Mouse (Mus musculus) CD4-positive, CD25-positive, alpha-beta regulatory T cell, adult 4 months (primary cell): ENCODE results near the gene Kif5c. TPM values are rescaled to one million over a fixed set of nuclear protein-coding genes. Genes with fewer than 3 reads are reported as not detected.

Source experiments
- ATAC-seq: one replicate; pipeline ENCODE4 v1.8.0; 2017
- polyA plus RNA-seq, 2 experiments: library from polyadenylated mRNA; unstranded; fragments of 100-300 nt; shearing (Covaris generic); gene quantifications; one replicate each; pipeline ENCODE4 v1.2.1; 2017

Kif5c gene
- polyA plus RNA-seq, 2 experiments from 2014 or later, result 2.0 to 2.1 TPM

DNA sequence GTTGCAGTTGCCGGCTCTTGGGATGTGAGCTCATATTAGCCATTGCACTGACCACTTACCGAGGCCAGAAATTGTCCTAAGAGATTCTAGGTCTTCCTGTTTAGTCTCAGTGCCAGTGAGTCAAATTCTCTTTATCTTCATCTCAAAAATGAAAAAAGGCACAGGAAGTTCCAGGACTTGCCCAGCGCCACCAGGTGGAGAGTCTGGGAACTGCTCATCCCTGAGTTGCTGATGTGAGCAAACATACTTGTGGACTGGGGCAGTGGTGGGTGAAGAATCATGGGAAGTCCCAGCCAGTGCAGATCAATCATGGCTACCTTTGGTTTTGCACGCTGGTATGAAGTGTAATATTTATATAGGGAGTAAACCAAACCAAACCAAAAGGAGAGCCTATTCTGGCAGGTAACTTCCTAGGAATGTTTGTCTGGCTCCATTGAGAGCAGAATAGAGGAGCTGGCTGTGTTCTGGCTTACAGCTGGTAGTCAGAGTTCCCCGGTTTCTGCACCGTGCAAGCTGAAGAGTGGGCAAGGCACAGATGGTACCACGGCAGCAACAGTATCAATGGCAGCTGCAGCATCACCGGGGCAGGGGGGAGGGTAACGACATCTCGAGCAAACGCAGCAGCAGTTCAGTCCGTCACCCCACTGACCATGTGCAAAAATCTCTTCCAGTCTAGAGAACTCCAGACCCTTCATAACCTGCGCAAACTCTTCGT lies 129.7 kb downstream of the Kif5c start:
- ATAC-seq, result peak; percentile 77

DNA sequence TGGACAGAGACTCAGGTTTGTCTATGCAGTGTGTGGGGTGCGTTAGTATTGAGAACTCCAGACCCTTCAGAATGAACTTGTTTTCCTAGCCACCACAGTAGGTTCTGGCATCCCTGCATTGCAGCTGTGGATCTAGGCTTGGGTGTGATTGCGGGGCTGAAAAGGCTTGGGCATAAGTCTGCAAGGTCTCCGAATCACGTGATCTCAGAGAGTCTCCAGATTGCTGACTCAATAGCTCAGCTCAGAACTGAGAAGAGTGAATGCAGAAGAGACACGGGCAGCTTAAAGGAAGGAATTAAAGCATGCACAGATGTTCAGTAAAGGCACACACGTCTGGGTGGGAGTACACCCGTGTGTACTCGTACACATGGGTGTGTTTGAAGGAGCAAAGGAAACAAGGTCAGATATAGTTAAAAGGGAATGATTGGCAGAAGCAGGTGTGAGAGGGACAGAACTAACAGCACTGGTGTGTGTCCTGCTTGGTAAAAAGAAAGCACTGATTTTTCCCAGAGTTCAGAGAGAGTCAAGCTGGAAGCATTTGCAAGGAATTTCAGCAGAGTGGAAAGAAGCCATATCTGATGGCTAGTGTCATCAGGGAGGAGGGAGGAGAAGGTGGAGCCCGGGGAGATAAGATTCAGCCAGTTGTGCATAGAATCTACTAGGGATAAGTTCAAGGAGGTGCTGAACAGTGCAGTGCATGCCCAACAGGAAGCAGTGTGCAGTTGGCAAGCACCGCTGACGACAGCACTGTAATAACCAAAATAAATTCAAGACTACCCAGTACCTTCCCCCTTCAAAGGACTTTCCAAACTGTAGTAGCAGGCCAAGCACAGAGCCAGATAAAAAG lies 130.9 kb downstream of the Kif5c start:
- no peak for ATAC-seq

DNA sequence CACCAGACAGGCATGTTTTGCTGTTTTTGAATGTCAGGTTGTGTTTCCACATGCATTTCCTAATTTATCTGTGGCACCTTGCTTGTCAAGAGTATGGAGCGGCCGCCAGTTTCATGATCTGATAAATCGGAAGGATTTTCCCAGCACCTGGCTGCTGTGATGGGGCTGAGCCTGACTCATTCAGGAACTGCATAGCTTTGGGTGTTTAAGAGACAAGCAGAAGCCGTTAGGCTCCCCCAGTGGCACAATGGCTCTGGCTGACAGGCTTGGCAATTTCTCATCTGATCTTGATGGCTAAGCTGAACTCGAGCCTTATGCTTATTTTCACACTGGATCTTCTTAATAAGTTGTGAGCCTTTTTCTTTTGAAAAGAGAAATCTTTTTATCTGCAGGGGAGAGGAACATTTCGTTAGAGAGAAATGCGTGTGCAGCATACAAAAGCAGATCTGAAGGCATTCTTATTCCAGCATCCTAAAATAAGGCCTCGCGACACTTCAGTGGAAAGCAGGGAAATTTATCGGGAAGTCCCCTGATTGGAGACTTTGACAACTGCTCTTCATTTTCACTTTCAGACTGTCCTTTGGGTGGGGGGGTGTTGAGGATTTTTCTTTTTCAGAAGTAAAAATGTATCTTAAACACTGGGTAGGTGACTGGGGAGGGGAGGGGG lies 132.6 kb downstream of the Kif5c start:
- ATAC-seq, result no peak

DNA sequence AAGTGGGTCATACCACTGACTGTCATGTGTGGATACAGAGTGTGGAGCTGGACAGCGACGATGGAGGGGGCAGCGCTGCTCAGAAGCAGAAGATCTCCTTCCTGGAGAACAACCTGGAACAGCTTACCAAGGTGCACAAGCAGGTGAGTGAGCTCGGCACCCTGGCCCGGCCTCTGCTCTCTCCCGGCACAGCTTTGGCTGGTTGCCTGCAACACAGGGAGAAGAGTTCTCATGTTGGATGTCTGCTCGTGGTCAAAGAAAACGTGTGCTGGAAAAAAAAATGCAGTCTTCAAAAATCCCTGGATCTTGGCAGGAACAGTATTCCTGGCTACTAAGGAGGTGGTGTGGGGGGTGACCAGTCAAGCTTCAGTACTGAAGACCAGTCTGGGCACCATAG lies 133.1 kb downstream of the Kif5c start:
- ATAC-seq, result no peak

DNA sequence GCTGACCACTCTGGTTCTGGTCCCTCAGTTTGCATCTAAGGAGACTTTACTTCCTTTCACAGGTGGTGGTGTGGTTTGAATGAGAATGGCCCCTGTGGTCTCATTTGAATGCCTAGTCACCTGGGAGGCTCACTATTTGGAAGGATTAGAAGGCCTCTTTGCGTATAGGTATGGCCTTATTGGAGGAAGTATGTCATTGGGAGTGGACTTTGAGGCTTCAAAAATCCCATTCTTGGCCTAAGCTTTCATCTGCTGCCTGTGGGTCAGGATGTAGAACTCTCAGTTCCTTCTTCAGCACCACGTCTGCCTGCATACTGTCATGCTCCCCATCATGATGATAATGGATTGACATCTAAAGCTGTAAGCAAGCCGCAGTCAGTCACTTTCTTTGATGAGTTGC lies 134.0 kb downstream of the Kif5c start:
- ATAC-seq, result no peak

DNA sequence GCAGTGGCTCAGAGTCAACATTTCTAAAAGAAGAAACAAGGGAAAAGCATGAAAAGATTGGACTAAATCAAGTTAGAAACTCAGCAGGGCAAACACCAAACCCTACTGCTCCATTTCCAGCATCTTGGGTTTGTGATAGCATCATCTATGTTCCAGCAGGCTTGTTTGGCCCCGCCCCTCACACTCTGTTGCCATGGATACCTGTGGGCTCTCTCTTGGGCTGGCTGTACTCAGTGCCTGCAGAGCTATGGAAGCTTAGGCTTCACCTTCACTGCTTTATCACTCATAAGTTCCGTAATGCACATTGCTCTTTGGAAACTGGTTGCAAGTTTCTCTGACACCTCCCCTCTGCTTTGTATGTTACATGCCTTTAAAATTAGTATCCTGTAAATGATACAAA lies 136.0 kb downstream of the Kif5c start:
- no peak for ATAC-seq

DNA sequence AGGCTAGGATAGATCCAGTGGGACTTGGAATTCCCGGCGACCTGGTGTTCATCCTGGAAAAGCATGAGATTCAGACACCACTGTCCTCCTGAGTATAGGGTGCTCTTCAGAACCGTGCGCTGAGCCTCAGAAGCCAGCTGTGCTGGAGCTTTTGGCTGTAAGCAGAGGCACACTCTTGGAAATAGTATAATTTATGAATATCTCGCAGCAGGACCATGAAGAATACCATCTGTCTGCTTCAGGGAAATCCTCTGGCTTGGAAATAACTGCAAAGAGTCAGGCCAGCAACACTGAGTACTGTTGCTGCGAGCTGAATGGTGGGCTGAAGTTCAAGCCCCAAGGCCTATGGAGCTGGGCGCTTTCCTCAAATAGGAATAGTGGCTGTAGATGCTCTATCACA lies 138.5 kb downstream of the Kif5c start:
- ATAC-seq, result no peak

DNA sequence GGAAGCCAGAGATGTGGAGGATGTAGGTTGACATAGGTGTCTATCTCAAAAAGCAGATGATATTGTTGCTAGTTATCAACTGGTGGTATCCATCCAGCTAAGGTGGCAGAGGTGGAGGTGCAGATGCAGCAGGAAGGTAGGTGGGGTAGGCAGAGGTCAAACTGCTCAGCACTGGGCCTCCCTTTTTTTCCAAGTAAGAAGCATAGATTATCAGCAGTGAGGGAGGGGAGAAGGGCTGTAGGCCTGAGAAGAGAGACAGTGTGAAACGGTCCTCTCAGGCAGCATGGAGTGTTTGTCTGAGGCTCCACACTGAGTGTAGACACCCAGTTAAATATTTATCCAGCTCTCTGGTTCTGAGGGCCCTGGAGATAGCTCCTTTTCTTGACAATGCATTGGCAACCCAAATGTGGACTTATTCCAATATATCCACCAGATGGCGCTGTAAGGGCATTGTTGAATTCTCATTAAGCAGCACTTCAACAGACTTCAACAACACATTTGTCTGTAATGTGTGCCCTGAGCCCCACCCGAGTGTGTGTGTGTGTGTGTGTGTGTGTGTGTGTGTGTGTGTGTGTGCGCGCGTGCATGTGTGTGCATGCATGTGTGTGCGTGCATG lies 145.3 kb downstream of the Kif5c start:
- peak; percentile 87 for ATAC-seq

DNA sequence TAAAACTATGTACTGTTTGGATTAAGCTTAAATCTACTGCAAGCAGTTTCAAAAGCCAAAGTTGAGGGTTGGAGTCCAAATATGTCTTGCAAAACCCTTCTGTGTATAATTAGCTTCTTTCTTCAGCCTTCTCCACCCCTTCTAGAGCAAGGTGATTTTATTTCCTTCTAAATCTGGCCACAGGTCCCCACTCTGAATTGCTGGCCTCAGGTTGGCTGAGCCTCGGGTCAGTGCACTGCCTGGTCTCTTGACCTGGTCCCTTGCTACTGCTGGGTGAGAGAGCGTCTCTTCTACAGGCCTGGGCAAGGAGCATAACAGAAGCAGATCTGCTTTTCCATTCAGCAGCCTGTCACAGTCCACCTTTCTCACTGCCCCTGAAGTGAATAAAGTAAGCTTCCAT lies 149.8 kb downstream of the Kif5c start:
- ATAC-seq, result no peak

DNA sequence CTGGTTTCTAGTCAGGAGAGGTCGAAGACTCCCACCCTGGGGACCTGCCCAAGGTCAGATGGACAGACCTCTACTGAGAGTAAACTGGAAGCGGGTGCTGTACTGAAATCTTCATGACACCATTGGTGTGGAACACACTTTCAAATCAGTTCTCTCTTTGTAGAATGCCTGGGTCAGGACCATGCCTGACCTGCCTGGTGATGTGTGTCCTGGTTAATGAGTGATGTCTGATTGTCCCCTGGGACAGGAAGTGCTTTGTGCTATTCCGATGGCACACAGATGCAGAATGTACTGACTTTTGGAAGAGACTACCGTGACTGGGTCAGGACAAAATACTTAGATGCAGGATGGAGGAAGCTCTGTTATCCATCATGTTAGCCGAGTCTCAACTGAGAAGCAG lies 151.3 kb downstream of the Kif5c start:
- ATAC-seq, result no peak

DNA sequence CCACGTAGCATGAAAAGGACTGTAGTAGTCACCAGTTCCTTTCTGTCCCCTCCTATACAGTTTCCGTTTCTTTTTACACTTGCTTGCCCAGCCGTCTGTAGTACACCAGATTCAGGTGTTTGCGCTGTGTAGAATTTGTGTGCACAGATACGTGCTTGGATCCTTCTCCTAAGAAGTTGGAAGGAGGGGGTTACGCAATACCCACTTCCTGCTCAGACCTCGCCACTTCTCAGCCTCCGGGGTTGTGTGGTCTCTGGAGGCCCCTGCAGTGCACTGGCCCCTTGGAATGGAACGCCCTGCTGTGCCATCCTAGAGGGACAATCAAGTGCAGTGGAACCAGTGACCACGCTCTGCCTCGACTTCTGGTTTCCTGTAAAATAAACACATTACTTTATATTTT lies 152.1 kb downstream of the Kif5c start:
- no peak for ATAC-seq

DNA sequence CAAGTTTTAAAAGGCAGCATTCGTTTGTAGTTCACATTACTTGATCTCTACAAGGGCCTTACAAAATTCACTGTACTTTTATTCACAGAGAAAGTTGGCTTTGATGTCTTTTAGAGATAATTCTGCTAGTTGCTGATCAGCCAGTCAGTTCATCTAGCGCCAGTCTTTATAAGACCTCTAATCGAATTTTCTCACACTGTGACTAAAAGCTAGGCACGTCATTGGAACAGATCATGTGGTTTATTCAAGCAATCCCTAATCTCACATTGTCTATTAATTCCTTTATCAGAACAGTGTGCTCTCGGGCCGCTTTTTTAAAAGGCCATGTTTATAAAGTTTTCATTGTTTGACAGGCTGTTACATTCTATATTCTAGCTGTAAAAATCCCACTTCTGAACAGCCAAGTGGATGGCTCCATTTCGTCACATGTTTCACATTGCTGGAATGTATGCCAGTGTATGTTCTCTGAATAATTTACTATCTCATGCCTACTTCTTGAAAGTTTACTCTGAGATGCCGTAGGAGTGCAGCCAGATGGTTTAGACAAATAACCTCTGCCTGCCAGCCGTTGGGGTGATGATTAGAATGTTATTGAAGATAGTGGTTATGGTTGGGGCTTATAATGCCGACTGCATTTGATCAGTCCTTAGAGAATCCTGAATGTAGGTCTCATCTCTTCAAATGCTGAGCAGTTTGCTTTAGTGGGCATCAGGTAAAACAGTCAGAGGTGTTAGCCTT lies 154.3 kb downstream of the Kif5c start:
- no peak for ATAC-seq

DNA sequence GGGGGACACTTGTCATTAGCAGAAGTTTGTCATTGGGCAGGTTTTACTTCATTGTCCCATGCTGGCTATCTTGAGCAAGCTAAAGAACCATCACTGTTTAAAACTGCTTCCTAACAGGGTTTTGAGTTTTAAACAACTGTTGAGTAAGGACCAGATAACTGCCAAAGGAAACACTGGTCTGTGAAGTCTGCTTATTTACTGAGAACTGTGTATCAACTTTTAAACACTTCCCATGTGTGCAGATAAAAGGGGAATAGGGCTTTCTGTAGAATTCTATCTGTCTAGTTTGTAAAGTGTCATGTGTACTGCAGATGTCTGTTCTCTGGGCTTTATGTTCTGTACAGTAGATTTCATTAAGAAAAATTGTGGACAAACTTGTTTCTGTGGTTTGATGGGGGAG lies 155.1 kb downstream of the Kif5c start:
- ATAC-seq, result no peak

DNA sequence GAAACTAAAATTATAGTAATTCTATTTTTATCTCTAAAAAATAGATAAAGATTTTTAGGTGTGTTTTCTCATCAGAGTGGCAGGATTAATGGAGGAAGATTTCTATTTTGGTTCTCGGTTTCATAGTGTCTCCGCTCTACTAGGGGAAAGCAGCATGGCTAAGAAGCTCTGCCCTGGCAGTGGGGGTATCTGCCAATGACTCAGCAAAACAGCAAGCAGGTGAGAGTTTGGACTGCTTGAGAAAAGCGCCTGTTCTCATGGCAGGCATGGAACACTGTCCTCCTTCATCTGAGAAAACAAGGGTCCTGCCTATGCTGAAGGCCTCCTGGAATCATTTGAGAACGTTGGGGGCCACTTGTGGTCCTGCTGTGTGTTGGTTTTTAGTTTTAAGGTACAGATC lies 156.1 kb downstream of the Kif5c start:
- no peak for ATAC-seq

DNA sequence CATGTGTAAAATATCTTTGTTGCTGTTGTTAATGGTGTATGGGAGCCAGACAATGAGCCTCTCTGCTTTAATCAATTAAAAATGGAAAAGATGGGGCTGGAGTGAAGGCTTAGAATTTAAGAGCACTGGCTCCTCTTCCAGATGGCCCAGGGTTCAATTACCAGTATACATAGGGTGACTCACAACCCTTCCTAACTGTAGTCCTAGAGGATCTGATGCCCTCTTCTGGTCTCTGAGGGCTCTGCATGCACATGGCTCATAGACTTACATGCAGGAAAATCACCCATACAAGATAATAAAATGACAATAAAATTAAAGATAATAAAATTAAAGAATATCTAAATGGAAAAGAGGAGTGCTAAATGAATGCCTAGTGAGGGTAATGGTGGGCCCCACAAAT lies 156.6 kb downstream of the Kif5c start:
- no peak for ATAC-seq

DNA sequence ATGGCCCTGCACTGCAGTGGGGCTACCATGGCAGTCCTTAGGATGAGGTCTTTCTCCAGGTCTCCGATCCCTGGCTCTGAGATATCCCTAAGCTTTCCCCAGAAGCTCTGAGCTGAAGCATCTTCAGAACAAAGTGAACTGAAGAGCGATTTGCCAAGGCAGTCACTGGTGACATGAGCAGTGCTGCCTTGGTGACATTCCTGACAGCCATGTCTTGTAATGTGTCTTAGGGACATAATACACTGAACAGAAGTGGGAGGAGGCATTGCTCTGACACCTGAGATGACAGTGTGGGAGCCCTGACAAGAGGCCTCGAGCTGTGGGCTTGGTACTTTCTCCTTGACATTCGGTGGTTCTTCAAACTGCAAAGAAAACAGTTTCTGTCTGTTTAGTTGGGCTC lies 157.3 kb downstream of the Kif5c start:
- no peak for ATAC-seq

DNA sequence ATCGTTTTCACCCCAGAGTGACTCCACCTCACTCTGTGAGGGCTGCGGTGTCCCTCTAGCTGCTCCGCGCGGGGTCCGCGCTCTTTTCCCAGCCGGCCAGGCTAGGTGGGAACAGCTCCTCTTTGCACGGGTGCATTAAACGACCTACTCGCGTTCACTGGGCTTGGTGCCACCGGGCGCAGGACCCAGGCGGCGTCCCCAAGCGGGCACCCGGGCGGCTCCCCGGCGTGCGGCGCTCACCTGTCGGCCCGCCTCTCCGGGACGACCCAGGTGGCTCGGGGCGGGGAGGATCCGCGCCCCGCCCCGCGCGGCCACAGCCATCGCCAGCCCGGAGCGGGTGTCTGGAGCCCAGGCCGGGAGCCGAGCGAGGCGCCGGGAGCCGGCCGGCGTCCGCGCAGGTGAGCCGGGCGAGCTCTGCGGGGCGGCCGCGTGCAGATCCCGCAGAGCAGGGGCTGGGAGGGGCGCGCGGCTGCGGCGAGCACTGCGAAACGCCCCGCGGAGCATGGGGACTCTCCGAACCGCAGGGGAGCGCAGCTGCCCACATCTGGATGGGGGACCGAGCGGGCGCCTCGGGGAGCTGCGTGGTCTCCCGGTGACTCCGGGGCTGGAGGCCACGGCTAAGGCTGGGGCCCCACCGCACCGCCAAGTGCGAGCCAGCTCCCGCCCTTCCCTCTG lies 168.4 kb downstream of the Kif5c start, which contains the start of gene Lypd6b:
Gene Lypd6b, plus strand, starts transcription at position 313 of the 675 bp plus-strand sequence.
- ATAC-seq, result peak; percentile 42

DNA sequence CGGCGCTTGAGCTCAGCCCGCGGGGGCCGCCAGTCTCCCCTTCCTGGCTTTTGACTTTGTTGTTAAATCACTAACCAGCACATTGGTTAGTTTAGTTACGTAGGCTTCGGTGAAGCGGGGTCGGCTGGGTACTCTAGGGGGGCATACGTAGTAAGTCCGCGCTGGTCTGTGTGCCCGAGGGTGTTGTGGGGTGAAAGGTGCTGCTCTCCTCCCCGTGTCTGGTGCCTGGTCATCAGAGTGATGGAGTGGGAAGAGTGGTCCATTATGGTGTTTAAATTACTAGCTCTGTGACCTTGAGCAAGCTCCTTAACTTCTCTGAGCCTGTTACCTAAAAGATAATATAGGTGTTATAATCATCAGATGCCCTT lies 168.9 kb downstream of the Kif5c start:
- no peak for ATAC-seq

DNA sequence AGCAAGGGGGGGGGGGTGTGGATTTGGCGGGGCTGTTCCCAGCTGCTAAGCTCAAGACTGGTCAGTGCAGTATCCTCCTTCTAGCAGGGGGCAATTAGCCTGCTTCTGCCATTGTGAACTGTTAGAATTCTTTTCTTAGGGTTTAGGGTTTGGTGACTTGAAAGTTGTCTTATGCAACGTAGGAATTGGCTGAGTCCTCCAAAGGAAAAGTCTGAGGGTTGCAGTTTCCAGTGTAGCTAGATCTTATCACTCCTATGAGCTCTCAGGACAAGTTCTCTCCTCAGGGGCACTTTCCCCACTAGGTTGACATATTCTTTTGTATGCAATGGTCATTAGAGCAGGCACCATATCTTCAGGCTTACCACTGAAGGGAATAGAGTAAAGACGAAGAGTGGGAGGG lies 169.5 kb downstream of the Kif5c start:
- ATAC-seq, result no peak

DNA sequence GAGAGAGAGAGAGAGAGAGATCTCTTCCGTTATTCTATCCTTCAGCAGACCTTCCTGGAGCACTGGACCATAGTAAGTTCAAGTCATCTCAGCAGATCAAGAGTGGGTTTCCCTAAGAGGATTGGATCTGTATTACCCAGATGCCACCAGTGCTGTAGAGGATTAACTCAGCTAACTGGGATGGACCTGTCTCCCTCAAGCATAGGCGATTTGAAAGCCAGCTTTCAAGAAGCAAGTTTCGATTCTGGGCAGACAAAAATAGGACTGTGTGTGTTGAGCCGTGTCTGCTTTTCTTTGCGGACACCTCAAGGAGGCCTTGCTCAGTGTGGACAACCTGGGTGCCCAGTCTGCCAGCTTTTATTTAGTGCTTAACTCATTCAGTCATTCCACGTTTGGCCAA lies 170.0 kb downstream of the Kif5c start:
- no peak for ATAC-seq

DNA sequence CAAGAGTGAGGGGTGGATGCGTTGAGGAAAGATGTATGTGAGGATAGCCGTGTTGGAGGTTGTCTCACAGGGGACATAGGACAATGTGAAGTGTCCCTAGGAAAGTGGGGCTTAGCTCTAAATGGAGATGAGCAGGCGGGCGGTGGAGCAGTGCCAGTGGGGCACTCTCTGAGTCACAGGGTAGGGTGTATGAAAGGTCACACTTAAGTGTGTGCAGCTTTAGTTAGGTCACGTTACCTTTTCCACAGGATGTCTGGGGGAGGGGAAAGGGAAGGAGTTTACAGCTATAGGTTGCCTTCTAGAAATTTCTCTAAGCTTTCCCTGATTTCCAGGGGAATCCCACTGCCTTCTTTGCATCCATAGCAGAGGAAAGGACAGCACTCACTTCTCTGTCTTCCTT lies 170.4 kb downstream of the Kif5c start:
- peak; percentile 62 for ATAC-seq
